Mouse (Mus musculus) forebrain, embryonic 16.5 days (tissue): ENCODE measurements around the gene Kdm4b. TPM values are rescaled to one million over a fixed set of nuclear protein-coding genes. Genes with fewer than 3 reads are reported as not detected.

Experiments
- ATAC-seq: fragments of 200-750 bp; cut with Nextera tagmentation; 2 replicates; pipeline ENCODE4 v1.8.0; 2017; ENCODE audit warnings: mild to moderate bottlenecking, moderate library complexity
- H3K27ac ChIP-seq: fragments of 300-500 bp; sonication (generic); 2 replicates; pipeline ENCODE4 v1.5.1; 2014; ENCODE audit warnings: low read length, control low read depth
- H3K27me3 ChIP-seq: fragments of 300-500 bp; sonication (generic); replicated peaks from 2 replicates; pipeline ENCODE4 v1.6.1; 2014; ENCODE audit warnings: low read length; ENCODE audit not compliant: control insufficient read depth, insufficient read depth
- H3K36me3 ChIP-seq: fragments of 300-500 bp; sonication (generic); 2 replicates; pipeline ENCODE4 v1.6.1; 2014; ENCODE audit not compliant: control insufficient read depth, insufficient read depth
- H3K4me1 ChIP-seq: fragments of 300-500 bp; sonication (generic); replicated peaks from 2 replicates; pipeline ENCODE4 v1.6.1; 2014; ENCODE audit warnings: low read length; ENCODE audit not compliant: control insufficient read depth, insufficient read depth
- H3K4me2 ChIP-seq: fragments of 300-500 bp; sonication (generic); 2 replicates; pipeline ENCODE4 v1.6.1; 2014; ENCODE audit warnings: mild to moderate bottlenecking, low read length, control low read depth
- H3K4me3 ChIP-seq: fragments of 300-500 bp; sonication (generic); replicated peaks from 2 replicates; pipeline ENCODE4 v1.5.1; 2014; ENCODE audit warnings: mild to moderate bottlenecking, low read length, control low read depth
- H3K9ac ChIP-seq: fragments of 300-500 bp; sonication (generic); replicated peaks from 2 replicates; pipeline ENCODE4 v1.6.1; 2014; ENCODE audit warnings: low read depth, low read length, control low read depth
- H3K9me3 ChIP-seq: fragments of 300-500 bp; sonication (generic); 2 replicates; pipeline ENCODE4 v1.6.1; 2016; ENCODE audit warnings: low read length; ENCODE audit not compliant: control insufficient read depth
- WGBS: fragments of 180-500 bp; shearing (Covaris S2); extraction: QIAGEN DNeasy Blood & Tissue Kit; methylation state at CpG from one replicate; pipeline ENCODE4 v1.1.7; 2014; 5-methylcytosine and 5-hydroxymethylcytosine counted together
- polyA plus RNA-seq: library from polyadenylated mRNA; unstranded; fragments of >200 nt; fragmentation: Nextera tagmentation; extraction: Ambion mirVana; gene quantifications from 2 replicates; pipeline ENCODE4 v1.2.1, GENCODE M21; 2015

Kdm4b gene
- polyA plus RNA-seq, 1 experiment from 2014 or later, result 81.6 TPM

GRCm38 (mm10) chr17:56356921-56357885 lies 31.3 kb downstream of the Kdm4b start:
- no peak overlapping the region for H3K4me2 ChIP-seq
- no peak overlapping the region for H3K9ac ChIP-seq
- no peaks in the 10 kb centered on the region for H3K27me3 ChIP-seq
- peaks cover 7% of the 10 kb centered on the region; the same call in 1 of the 2 replicates for H3K4me1 ChIP-seq
- H3K9me3 ChIP-seq, result no peaks in the 10 kb centered on the region
- no peak overlapping the region for H3K27ac ChIP-seq
- H3K4me3 ChIP-seq, result no peak overlapping the region
- peak; percentile 72 for ATAC-seq
- WGBS, result 72% methylated on average over 9 of the region's 9 CpGs
- H3K36me3 ChIP-seq, result peaks cover 19% of the 10 kb centered on the region

GRCm38 (mm10) chr17:56359183-56359725 lies 33.4 kb downstream of the Kdm4b start:
- WGBS, result 94% methylated on average over 3 of the region's 3 CpGs

GRCm38 (mm10) chr17:56359864-56360263 lies 34.0 kb downstream of the Kdm4b start:
- H3K27me3 ChIP-seq, result no peaks in the 10 kb centered on the region

More at GRCm38 (mm10) chr17:56359183-56359725, 33.4 kb downstream of the Kdm4b start:
- Histone ChIP-seq H3K27ac (no peak overlapping the region), H3K4me2 (no peak overlapping the region), H3K4me3 (no peak overlapping the region), H3K36me3 (peaks cover 16% of the 10 kb centered on the region), H3K9me3 (no peaks in the 10 kb centered on the region), H3K27me3 (no peaks in the 10 kb centered on the region), H3K9ac (no peak overlapping the region), H3K4me1 (peaks cover 7% of the 10 kb centered on the region; the same call in 1 of the 2 replicates)
- ATAC-seq, result no peak

GRCm38 (mm10) chr17:56360451-56360850 lies 34.6 kb downstream of the Kdm4b start:
- Histone ChIP-seq H3K36me3 (peaks cover 12% of the 10 kb centered on the region), H3K9me3 (no peaks in the 10 kb centered on the region), H3K27me3 (no peaks in the 10 kb centered on the region), H3K4me2 (no peak overlapping the region), H3K4me3 (no peak overlapping the region), H3K9ac (no peak overlapping the region), H3K4me1 (peaks cover 10% of the 10 kb centered on the region), H3K27ac (peak overlapping the region; percentile 8; the same call in 1 of the 2 replicates)
- ATAC-seq, result peak; percentile 45; the same call in 1 of the 2 replicates
- 40% methylated on average over 8 of the region's 8 CpGs for WGBS

More at GRCm38 (mm10) chr17:56359864-56360263, 34.0 kb downstream of the Kdm4b start:
- H3K9me3 ChIP-seq, result no peaks in the 10 kb centered on the region
- H3K4me3 ChIP-seq, result no peak overlapping the region
- 0 out of 2 replicates have a peak overlapping the region, but pooled peaks have one; percentile 8 for H3K27ac ChIP-seq
- peaks cover 7% of the 10 kb centered on the region; the same call in 1 of the 2 replicates for H3K4me1 ChIP-seq
- peaks cover 14% of the 10 kb centered on the region for H3K36me3 ChIP-seq
- H3K4me2 ChIP-seq, result no peak overlapping the region
- 79% methylated on average over 1 of the region's 1 CpGs for WGBS
- ATAC-seq, result no peak
- H3K9ac ChIP-seq, result no peak overlapping the region

DNA sequence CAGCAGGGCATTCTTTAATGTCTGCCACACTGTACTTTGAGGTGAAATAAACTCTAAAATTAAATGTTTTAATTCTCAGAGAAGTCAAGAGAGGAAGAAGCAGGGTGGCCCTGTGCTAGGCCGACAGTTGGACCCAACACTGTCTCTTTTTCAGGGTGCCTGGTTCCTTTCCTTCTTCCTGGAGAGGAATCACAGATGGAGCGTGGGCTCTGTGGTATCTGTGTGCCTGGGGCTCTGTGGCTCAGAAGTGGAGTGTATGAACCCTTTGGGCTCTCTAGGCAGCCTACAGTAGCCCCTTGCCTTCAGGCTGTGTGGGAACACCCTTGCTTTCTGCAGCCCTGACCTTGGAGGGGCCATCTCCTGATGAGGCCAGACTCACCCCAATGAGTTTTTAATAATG lies 35.7 kb downstream of the Kdm4b start:
- H3K9ac ChIP-seq, result no peak overlapping the region
- H3K27me3 ChIP-seq, result no peaks in the 10 kb centered on the region
- no peak overlapping the region for H3K4me3 ChIP-seq
- peaks cover 3% of the 10 kb centered on the region; the same call in 1 of the 2 replicates for H3K36me3 ChIP-seq
- H3K4me1 ChIP-seq, result peaks cover 16% of the 10 kb centered on the region
- WGBS, result 90% methylated on average over 2 of the region's 2 CpGs
- H3K27ac ChIP-seq, result no peak overlapping the region
- no peak overlapping the region for H3K4me2 ChIP-seq
- ATAC-seq, result no peak
- H3K9me3 ChIP-seq, result no peaks in the 10 kb centered on the region

- Histone ChIP-seq H3K36me3 (0 out of 2 replicates have a peak, but pooled peaks cover 6% of the 10 kb centered on the region), H3K9ac (no peak overlapping the region)
Measured at GRCm38 (mm10) chr17:56365791-56366673, 40.2 kb downstream of the Kdm4b start.

GRCm38 (mm10) chr17:56368291-56368790 lies 42.5 kb downstream of the Kdm4b start:
- Histone ChIP-seq H3K4me2 (no peak overlapping the region), H3K4me3 (no peak overlapping the region), H3K9ac (no peak overlapping the region), H3K36me3 (peaks cover 10% of the 10 kb centered on the region; the same call in 1 of the 2 replicates), H3K27me3 (no peaks in the 10 kb centered on the region), H3K9me3 (no peaks in the 10 kb centered on the region), H3K27ac (no peak overlapping the region), H3K4me1 (peaks cover 34% of the 10 kb centered on the region)
- WGBS, result 64% methylated on average over 6 of the region's 6 CpGs
- peak; percentile 5; the same call in 1 of the 2 replicates for ATAC-seq

More at GRCm38 (mm10) chr17:56365791-56366673, 40.2 kb downstream of the Kdm4b start:
- no peaks in the 10 kb centered on the region for H3K9me3 ChIP-seq
- H3K27ac ChIP-seq, result peak overlapping the region; percentile 36; the same call in 1 of the 2 replicates
- peaks cover 25% of the 10 kb centered on the region for H3K4me1 ChIP-seq
- H3K4me2 ChIP-seq, result no peak overlapping the region
- no peaks in the 10 kb centered on the region for H3K27me3 ChIP-seq
- 54% methylated on average over 7 of the region's 7 CpGs for WGBS
- peak; percentile 24; the same call in 1 of the 2 replicates for ATAC-seq
- H3K4me3 ChIP-seq, result no peak overlapping the region

GRCm38 (mm10) chr17:56370090-56370489 lies 44.2 kb downstream of the Kdm4b start:
- WGBS, result 93% methylated on average over 3 of the region's 3 CpGs
- peaks cover 8% of the 10 kb centered on the region; the same call in 1 of the 2 replicates for H3K36me3 ChIP-seq

More at GRCm38 (mm10) chr17:56370090-56370489, 44.2 kb downstream of the Kdm4b start:
- no peak for ATAC-seq
- peaks cover 47% of the 10 kb centered on the region for H3K4me1 ChIP-seq
- no peak overlapping the region for H3K4me3 ChIP-seq
- no peak overlapping the region for H3K4me2 ChIP-seq
- H3K27me3 ChIP-seq, result no peaks in the 10 kb centered on the region
- H3K27ac ChIP-seq, result no peak overlapping the region
- no peak overlapping the region for H3K9ac ChIP-seq
- H3K9me3 ChIP-seq, result no peaks in the 10 kb centered on the region
